ENCODE assay signal across 8 mouse cellular contexts in the genomic region with DNA sequence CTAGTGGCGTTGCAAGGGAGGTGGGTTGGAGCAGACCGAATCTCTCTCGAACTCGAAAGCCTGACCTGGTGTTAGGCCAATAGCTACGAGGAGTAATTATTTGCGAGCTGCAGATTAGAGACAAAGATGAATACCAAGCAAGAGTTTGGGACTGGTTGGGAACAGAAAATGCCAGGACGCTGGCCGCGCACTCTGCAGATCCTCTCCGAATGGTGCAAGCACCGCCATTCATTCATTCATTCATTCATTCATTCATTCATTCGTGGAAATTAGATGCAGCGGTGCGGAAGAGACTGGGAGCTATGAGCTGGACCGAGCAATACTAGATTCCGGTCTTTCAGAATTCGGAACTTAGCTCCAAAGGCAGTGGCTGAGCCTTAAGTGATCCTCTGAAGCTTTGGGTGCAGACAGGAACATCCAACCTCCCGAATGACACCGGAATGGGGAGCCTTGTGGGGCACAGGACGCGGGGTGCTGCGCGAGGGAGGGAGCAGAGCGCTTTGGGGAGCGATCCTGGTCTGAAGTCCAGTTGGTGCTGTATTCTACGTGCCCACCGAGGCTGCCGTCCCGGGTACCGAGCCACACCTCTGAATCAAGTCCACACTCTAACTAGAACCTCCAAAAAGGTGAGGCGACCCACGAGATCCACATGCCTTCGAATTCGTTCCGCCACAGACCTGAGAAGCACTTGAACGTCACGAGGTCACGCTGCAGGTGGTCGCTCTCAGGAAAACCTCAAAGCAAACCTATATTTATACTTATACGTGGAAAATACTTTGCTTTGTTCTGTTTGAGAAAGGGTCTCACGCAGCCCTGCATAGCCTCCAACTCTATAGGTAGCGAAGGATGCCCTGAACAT. TPM values are rescaled to one million over a fixed set of nuclear protein-coding genes. Genes with fewer than 3 reads are reported as not detected.
DNase-seq lines count a peak whose midpoint lies in the region; ATAC-seq lines count a peak whose summit lies in the region.

No protein-coding gene starts in this region.

- no peak overlapping the region for H3K27ac ChIP-seq in liver, embryonic 12.5 days
- no peak overlapping the region for H3K27ac ChIP-seq in stomach, embryonic 16.5 days (ENCODE audit: low read length)

- H3K9ac ChIP-seq in liver, embryonic 12.5 days, result no peak overlapping the region
- no peak overlapping the region for H3K9ac ChIP-seq in stomach, embryonic 16.5 days (ENCODE audit: low read length)

- peaks cover 47% of the 10 kb centered on the region for H3K4me1 ChIP-seq in megakaryocyte, embryonic 14.5 days
- peaks cover 44% of the 10 kb centered on the region for H3K4me1 ChIP-seq in liver, embryonic 12.5 days
- H3K4me1 ChIP-seq in stomach, embryonic 16.5 days (ENCODE audit: control insufficient read depth, insufficient read depth, low read length), result peaks cover 26% of the 10 kb centered on the region

- ATAC-seq in megakaryocyte, adult 5-6 weeks (ENCODE audit: poor library complexity, severe bottlenecking), result no peak
- no peak for ATAC-seq in liver, embryonic 12.5 days
- no peak for ATAC-seq in stomach, embryonic 16.5 days (ENCODE audit: insufficient read depth, low FRiP score)

- whole genome bisulfite sequencing in liver, embryonic 12.5 days (ENCODE audit: insufficient replicate concordance), result 3% methylated on average over 42 of the region's 42 CpGs
- WGBS in stomach, embryonic 16.5 days, result 2% methylated on average over 42 of the region's 42 CpGs

- no peaks in the 10 kb centered on the region for H3K9me3 ChIP-seq in megakaryocyte, embryonic 14.5 days
- no peaks in the 10 kb centered on the region for H3K9me3 ChIP-seq in liver, embryonic 12.5 days (replicated peaks)
- no peaks in the 10 kb centered on the region for H3K9me3 ChIP-seq in stomach, embryonic 16.5 days (replicated peaks; ENCODE audit: control insufficient read depth, low read length)

- H3K36me3 ChIP-seq in megakaryocyte, embryonic 14.5 days (replicated peaks; ENCODE audit: low read length), result peaks cover 10% of the 10 kb centered on the region
- H3K36me3 ChIP-seq in liver, embryonic 12.5 days, result peaks cover 10% of the 10 kb centered on the region
- H3K36me3 ChIP-seq in stomach, embryonic 16.5 days (ENCODE audit: control insufficient read depth, insufficient read depth, low read length), result no peaks in the 10 kb centered on the region

- H3K4me2 ChIP-seq in liver, embryonic 12.5 days, result peak overlapping the region; percentile 94
- peak overlapping the region; percentile 95 for H3K4me2 ChIP-seq in stomach, embryonic 16.5 days (ENCODE audit: low read depth, low read length)

- peaks cover 55% of the 10 kb centered on the region for H3K27me3 ChIP-seq in megakaryocyte, embryonic 14.5 days (replicated peaks)
- H3K27me3 ChIP-seq in liver, embryonic 12.5 days (replicated peaks), result peaks cover 58% of the 10 kb centered on the region
- peaks cover 46% of the 10 kb centered on the region for H3K27me3 ChIP-seq in stomach, embryonic 16.5 days (ENCODE audit: control insufficient read depth, insufficient read depth, low read length)

- DNase-seq in cerebellum, adult 11-12 months, result peak; percentile 56
- DNase-seq in cerebellum, postnatal 14 days, result no peak
- DNase-seq in MN1 (ENCODE audit: low spot score), result no peak
- no peak for DNase-seq in layer of hippocampus, adult 9-10 months (ENCODE audit: low spot score)

- peak overlapping the region; percentile 96 for H3K4me3 ChIP-seq in megakaryocyte, embryonic 14.5 days (replicated peaks)
- peak overlapping the region; percentile 79 for H3K4me3 ChIP-seq in liver, embryonic 12.5 days
- H3K4me3 ChIP-seq in stomach, embryonic 16.5 days (replicated peaks; ENCODE audit: low read length), result peak overlapping the region; percentile 54

RNA-seq across cellular contexts. Expression of a gene that starts 0.9 kb away (rescaled TPM):
- polyA plus RNA-seq in megakaryocyte, embryonic 14.5 days (2012; ENCODE audit: insufficient read depth, low replicate concordance), result 2.2 and 6.5 TPM in 2 replicates
- total RNA-seq in megakaryocyte, adult 5-6 weeks (2015), result 9.6 and 9.8 TPM in 2 replicates
- 3.6 and 5.3 TPM in 2 replicates for total RNA-seq in megakaryocyte, adult 5-6 weeks (2017)
- 29.5 and 31.4 TPM in 2 replicates for polyA plus RNA-seq in liver, embryonic 12.5 days (2016; fragmentation: Nextera tagmentation; extraction: Ambion mirVana)
- polyA plus RNA-seq in stomach, embryonic 16.5 days (2015; fragmentation: Nextera tagmentation; extraction: Ambion mirVana), result 35.8 and 38.6 TPM in 2 replicates

RNA-seq across cellular contexts. Expression of a gene that starts 1.2 kb away (rescaled TPM):
- not detected in 2 replicates for polyA plus RNA-seq in megakaryocyte, embryonic 14.5 days (2012; ENCODE audit: insufficient read depth, low replicate concordance)
- not detected in 2 replicates for total RNA-seq in megakaryocyte, adult 5-6 weeks (2015)
- total RNA-seq in megakaryocyte, adult 5-6 weeks (2017), result not detected in 2 replicates
- polyA plus RNA-seq in liver, embryonic 12.5 days (2016; fragmentation: Nextera tagmentation; extraction: Ambion mirVana), result 0.04 and 0.17 TPM in 2 replicates
- 0.96 and 1.6 TPM in 2 replicates for polyA plus RNA-seq in stomach, embryonic 16.5 days (2015; fragmentation: Nextera tagmentation; extraction: Ambion mirVana)

RNA-seq across cellular contexts. Expression of a gene that starts 19.2 kb away (rescaled TPM):
- 89.3 and 116 TPM in 2 replicates for polyA plus RNA-seq in megakaryocyte, embryonic 14.5 days (2012; ENCODE audit: insufficient read depth, low replicate concordance)
- 75.5 and 90.9 TPM in 2 replicates for total RNA-seq in megakaryocyte, adult 5-6 weeks (2015)
- 52.4 and 57.3 TPM in 2 replicates for total RNA-seq in megakaryocyte, adult 5-6 weeks (2017)
- 162 and 167 TPM in 2 replicates for polyA plus RNA-seq in liver, embryonic 12.5 days (2016; fragmentation: Nextera tagmentation; extraction: Ambion mirVana)
- polyA plus RNA-seq in stomach, embryonic 16.5 days (2015; fragmentation: Nextera tagmentation; extraction: Ambion mirVana), result 122 and 126 TPM in 2 replicates

RNA-seq across cellular contexts. Expression of a gene that starts 29.3 kb away (rescaled TPM):
- polyA plus RNA-seq in megakaryocyte, embryonic 14.5 days (2012; ENCODE audit: insufficient read depth, low replicate concordance), result not detected in 2 replicates
- total RNA-seq in megakaryocyte, adult 5-6 weeks (2015), result not detected in 2 replicates
- total RNA-seq in megakaryocyte, adult 5-6 weeks (2017), result 0.04 TPM in 1 of 2 replicates, not detected in the other
- 3.8 and 4.3 TPM in 2 replicates for polyA plus RNA-seq in liver, embryonic 12.5 days (2016; fragmentation: Nextera tagmentation; extraction: Ambion mirVana)
- polyA plus RNA-seq in stomach, embryonic 16.5 days (2015; fragmentation: Nextera tagmentation; extraction: Ambion mirVana), result 25.2 and 25.6 TPM in 2 replicates
